Mouse (Mus musculus): ENCODE data around the gene Pnp2.

DNA sequence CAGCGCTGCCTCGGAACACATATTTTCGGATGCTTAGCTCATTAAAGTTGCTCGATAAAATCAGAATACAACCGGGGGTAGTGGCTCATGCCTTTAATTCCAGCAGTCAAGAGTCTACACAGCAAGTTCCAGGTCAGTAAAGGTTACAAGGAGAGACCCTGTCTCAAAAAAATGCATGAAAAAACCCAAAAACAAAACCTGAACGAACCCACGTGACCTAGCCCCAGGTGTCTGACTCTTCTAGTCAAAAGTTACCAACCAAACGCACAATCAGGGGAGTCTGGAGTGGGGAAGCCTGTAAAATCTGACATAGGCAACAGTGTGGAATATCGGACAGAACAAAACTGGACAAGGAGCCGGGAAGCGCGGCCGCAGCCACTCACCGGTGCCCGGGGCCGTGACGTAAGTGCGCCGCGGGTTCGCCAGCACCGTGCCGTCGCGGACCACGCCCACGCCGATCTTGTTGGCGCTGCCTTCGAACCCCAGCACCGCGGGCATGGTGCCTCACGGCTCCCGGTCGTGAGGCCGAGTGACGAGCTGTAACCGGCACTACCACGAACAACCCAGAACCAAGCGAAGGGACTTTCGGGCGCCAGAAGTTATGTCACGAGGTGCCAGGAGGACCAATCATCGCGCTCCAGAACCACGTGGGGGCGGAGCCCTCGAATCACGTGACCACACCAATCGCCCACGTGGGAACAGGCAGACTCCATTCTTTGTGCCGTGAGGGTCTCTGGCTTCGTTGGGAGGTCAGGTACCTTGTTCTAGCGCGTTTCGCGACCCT is 31.3 kb upstream of the Pnp2 start, which contains the start of the genes Osgep and Apex1:
- TF ChIP-seq POLR2A (IDR thresholded peaks at IDR 0.05; ENCODE audit: low read depth, low read length) (peak; percentile 23), CTCF (conservative IDR thresholded peaks at IDR 0.05; ENCODE audit: insufficient read depth, insufficient read length, low read depth, low read length) (no peak)

Data from kidney, adult 2 months (tissue).